Mouse (Mus musculus): Measurements from ENCODE around the gene Dnajc14. TPM values are rescaled to one million over a fixed set of nuclear protein-coding genes. Genes with fewer than 3 reads are reported as not detected.

Dnajc14 gene
- total RNA-seq (2023) = 10 to 100 TPM; 59.8 to 65.1 TPM

GRCm38 (mm10) chr10:128803771-128804270 is at the start of gene Dnajc14:
Gene Dnajc14 (plus strand): TSS chr10:128804062.

GRCm38 (mm10) chr10:128790398-128791124 is 13.3 kb upstream of the Dnajc14 start, which contains the start of gene Mmp19:
Gene Mmp19 (plus strand): TSS chr10:128790910.

GRCm38 (mm10) chr10:128804271-128805091 is 619 bp downstream of the Dnajc14 start, which contains the start of gene Tmem198b:
Gene Tmem198b (minus strand): TSS chr10:128804370.

GRCm38 (mm10) chr10:128817033-128817432 is 13.2 kb downstream of the Dnajc14 start, which contains the start of gene Sarnp:
Gene Sarnp (plus strand): TSS chr10:128817333.

GRCm38 (mm10) chr10:128821358-128822056 is 17.6 kb downstream of the Dnajc14 start, which contains the start of gene Ormdl2:
Gene Ormdl2 (minus strand): TSS chr10:128821645.

Other genes starting within 250 kb of the Dnajc14 start
- gene Pa2g4, start 238.1 kb upstream of the Dnajc14 start, total RNA-seq (2023) = 10 to 100 TPM; 50.1 to 53.8 TPM
- gene Erbb3, start 214.4 kb upstream of the Dnajc14 start, total RNA-seq (2023) = 1 to 10 TPM in 1 of 2 experiments, under 1 TPM in 1; 0.85 to 1.1 TPM
- 100 to 1,000 TPM; 512 to 560 TPM for gene Rps26, start 177.3 kb upstream of the Dnajc14 start, total RNA-seq (2023)
- not detected for gene Ikzf4, start 158.1 kb upstream of the Dnajc14 start, total RNA-seq (2023)
- 1 to 10 TPM; 3.1 to 4.9 TPM for gene Suox, start 130.0 kb upstream of the Dnajc14 start, total RNA-seq (2023)
- 100 to 1,000 TPM; 108 to 111 TPM for gene Rab5b, start 107.8 kb upstream of the Dnajc14 start, total RNA-seq (2023)
- gene Pmel, start 99.9 kb upstream of the Dnajc14 start, total RNA-seq (2023) = 1 to 10 TPM; 2.4 to 3.0 TPM
- gene Cdk2, start 99.0 kb upstream of the Dnajc14 start, total RNA-seq (2023) = 10 to 100 TPM; 81.0 to 81.2 TPM
- 10 to 100 TPM; 42.5 to 51.0 TPM for gene Dgka, start 59.2 kb upstream of the Dnajc14 start, total RNA-seq (2023)
- 10 to 100 TPM; 18.2 to 22.3 TPM for gene Pym1, start 56.2 kb upstream of the Dnajc14 start, total RNA-seq (2023)
- gene Mmp19, start 13.2 kb upstream of the Dnajc14 start, total RNA-seq (2023) = 1 to 10 TPM; 6.6 to 7.3 TPM
- gene Tmem198b, start 308 bp downstream of the Dnajc14 start, total RNA-seq (2023) = 1 to 10 TPM; 5.7 to 6.5 TPM
- gene Sarnp, start 13.3 kb downstream of the Dnajc14 start, total RNA-seq (2023) = 10 to 100 TPM; 34.9 to 38.9 TPM
- 10 to 100 TPM; 20.5 to 25.1 TPM for gene Ormdl2, start 17.6 kb downstream of the Dnajc14 start, total RNA-seq (2023)
- gene Gdf11, start 87.7 kb downstream of the Dnajc14 start, total RNA-seq (2023) = under 1 TPM in 1 of 2 experiments, not detected in 1; 0.13 TPM
- 100 to 1,000 TPM; 136 to 156 TPM for gene Cd63, start 96.9 kb downstream of the Dnajc14 start, total RNA-seq (2023)
- gene Rdh5, start 118.8 kb downstream of the Dnajc14 start, total RNA-seq (2023) = 1 to 10 TPM; 3.2 to 6.0 TPM
- 10 to 100 TPM; 80.0 to 90.6 TPM for gene Bloc1s1, start 120.0 kb downstream of the Dnajc14 start, total RNA-seq (2023)
- under 1 TPM in 1 of 2 experiments, not detected in 1; 0.09 TPM for gene Itga7, start 129.8 kb downstream of the Dnajc14 start, total RNA-seq (2023)
- gene Mettl7b, start 156.9 kb downstream of the Dnajc14 start, total RNA-seq (2023) = not detected
- gene Olfr9, start 185.4 kb downstream of the Dnajc14 start, total RNA-seq (2023) = not detected
- gene Olfr763, start 206.7 kb downstream of the Dnajc14 start, total RNA-seq (2023) = not detected
- gene Olfr764-ps1, start 235.8 kb downstream of the Dnajc14 start, total RNA-seq (2023) = not detected
- gene Olfr765, start 245.9 kb downstream of the Dnajc14 start, total RNA-seq (2023) = not detected